Mouse (Mus musculus): ENCODE results near the gene Nat8l.

The Nat8l gene

DNA sequence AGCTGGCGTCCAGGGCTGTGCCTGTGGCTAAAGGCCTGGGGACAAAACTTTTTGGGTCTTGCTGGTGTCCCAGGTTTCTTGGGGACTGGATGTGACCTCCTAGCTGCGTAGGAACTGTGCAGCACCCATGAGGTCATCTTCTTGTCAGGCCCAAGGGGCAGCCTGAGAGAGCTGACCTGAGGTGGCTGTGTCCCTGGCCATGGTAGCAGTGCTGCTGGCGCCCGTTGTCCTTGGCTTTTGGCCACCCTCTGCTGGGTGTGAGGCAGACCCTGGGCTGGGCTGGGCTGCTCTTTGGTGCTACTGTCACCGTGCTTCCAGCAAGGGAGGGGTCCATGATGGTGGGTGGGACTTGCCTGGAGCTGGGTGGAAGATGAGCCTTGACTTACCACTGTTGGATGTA, 8.8 kb downstream of the Nat8l start:
- no peak for DNase-seq

DNA sequence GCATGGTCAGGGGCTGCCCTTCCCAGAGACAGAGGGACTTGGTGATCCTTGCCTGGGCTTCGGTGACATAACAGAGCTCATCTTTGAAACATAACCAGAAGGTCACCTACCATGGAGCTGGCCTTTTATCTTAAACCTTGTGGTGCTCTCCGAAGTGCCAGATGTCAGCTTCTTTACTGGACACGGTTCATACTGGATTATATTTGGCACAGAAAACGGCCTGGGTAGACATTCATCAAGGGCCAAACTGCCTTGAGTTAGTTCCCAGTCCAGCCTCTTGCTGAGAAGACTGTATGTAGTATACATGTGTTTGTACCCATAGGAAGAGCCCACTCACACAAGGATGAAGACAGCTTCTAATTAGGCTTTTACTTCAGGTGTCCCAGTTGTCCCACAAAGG, 11.0 kb downstream of the Nat8l start:
- no peak for DNase-seq

DNA sequence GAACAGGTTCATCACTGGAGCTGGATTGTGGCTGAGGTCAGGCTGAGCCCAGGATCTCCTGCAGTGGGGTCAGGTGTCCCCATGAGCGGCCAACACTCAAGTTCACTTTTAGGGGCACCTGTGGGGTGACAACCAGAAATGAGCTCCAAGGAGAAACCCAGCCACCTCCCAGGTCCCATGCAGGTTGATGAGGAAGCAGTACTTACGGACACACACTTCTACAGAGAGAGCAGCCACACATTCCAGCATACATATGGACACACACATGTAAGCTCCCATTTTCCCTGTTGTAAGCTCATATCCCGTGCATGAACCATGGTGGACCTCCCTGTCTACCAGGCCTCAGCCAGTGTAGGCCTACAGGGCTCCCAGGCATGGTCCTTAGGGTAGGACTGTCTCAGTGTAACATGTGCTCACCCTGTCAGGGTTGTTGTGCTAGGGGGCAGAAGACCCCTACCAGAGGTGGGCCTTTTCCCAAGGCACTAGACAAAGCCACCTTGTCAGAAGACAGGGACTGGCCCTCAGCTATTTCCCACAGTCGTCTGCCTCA, 11.7 kb downstream of the Nat8l start:
- no peak for DNase-seq

DNA sequence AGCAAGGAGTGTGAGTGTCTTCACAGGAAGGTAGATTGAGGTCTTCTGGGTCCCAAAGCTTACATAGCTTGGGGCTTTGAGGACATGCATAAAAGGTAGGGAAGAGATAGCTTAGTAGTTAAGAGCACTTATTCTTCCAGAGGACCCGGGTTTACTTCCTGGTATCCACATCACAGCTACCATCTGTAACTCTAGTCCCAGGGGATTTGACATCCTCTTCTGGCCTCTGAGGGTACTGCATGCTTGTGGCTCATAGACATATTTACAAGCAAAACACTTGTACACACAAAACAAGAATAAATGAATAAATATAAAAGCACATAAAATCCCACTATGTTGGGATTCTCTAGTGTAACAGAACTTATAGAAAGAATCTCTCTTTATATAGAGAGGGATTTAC, 18.9 kb downstream of the Nat8l start:
- DNase-seq = no peak

DNA sequence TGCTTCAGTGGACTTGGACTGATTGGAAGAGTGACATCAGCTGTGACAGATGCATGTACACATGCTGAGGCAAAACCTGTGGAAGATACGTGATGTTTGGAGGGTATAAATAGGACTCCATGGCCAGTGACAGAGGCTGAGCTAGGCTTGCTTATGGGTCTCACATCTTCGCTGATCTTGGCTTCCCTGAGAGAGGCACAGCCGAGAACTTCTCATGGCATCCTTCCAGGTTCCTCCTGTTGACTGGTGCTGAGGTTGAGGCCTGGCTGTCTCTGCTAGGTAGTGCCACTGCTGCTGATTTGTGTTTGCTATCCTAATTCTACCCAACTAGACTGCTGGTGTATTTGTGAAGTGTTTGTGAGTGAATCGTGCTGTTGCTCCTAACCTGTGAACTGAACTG, 23.2 kb downstream of the Nat8l start:
- DNase-seq = no peak

DNA sequence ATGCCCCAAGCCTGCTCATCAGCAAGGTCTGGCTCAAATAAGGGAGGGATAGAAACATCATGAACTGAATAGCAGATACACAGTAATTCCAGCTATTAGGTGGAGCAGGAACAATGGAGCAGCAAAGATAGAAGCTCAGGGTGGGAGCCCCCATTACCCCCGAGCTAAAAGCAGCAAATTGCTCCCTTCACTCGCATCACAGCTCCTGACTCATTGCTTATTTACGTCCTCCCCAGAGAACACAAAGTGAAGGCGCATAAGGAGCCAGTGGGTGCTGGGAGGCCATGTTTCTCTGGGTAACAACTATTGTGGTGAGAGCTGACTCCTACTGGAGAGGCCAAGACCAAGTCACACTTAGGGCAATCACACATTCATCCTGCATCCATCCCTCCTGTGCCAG, 34.3 kb downstream of the Nat8l start:
- no peak for DNase-seq

DNA sequence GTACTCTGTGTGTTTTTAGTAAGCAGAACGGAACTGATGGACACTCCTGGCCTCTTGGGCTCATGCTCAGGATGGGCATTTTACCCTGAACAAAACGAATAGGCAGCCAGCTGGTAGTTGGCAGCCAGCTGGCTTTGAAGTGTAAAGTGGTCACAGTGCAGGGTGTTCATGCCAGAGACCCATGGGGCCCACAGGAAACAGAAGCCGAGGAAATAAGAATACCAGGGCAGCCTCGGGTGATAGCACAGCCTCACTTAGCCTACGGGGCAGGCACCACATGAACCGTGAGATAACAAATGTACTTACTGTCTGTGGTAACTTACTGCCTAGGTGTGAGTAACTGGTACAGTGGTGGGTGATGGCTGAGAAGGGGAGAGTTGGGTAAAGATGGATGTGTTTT, 35.2 kb downstream of the Nat8l start:
- DNase-seq = no peak

DNA sequence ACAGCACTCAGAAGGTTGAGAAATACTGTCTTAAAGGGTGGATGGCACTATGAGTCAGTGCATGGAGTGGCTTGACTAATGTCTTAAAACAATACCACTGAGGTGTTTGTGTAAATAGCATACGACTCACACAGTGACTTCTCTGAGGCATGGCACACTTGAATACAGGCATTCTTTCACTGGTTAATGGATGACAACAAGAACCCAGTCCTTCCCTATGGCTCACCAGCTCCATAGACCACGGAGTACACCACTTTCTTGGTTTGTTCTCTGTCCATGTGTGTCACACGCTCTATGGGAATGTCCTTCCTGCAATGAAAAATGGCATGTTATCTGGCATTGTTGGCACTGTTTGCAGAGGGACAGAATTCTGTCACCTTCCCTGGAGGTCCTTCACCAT, 36.7 kb downstream of the Nat8l start:
- DNase-seq = no peak

All from cerebellum, adult 18-20 months (tissue).